Mouse (Mus musculus) adrenal gland, adult 2 months (tissue): ENCODE measurements around the gene Aebp2. TPM values are rescaled to one million over a fixed set of nuclear protein-coding genes. Genes with fewer than 3 reads are reported as not detected.
"Not testable (repeated sequence)": the region's sequence is repeated elsewhere in the genome, so short reads cannot be mapped to it uniquely, and the experiment has no call there.

Source experiments
- DNase-seq: peaks from one replicate; pipeline ENCODE4 v3.0.0; 2021
- long read RNA-seq: library from polyadenylated mRNA; stranded (forward); transcript quantifications from one replicate; pipeline ENCODE4 v2.0.0, GENCODE M21; 2021
- polyA plus RNA-seq: library from polyadenylated mRNA; depleted of rRNA; stranded (reverse); fragments of >200 nt; gene quantifications from 2 replicates; pipeline ENCODE4 v1.2.3, GENCODE M21; 2012; rRNA removed
- total RNA-seq, 2 experiments: library from RNA; stranded (reverse); gene quantifications; 2 replicates each; pipeline ENCODE4 v1.2.3; 2021

Gene Aebp2
- total RNA-seq = 10 to 100 TPM; 40.5 to 45.9 TPM
- 18.9 and 19.4 TPM in 2 replicates for polyA plus RNA-seq
- long read RNA-seq, transcript Aebp2-202 (8 exons, 3,727 nt) = major isoform, 9 of 34 reads
- long read RNA-seq, partial matches to known transcripts = 0 of 34 reads
- long read RNA-seq, other reads (novel, unspliced or antisense) = 25 of 34 reads

DNA sequence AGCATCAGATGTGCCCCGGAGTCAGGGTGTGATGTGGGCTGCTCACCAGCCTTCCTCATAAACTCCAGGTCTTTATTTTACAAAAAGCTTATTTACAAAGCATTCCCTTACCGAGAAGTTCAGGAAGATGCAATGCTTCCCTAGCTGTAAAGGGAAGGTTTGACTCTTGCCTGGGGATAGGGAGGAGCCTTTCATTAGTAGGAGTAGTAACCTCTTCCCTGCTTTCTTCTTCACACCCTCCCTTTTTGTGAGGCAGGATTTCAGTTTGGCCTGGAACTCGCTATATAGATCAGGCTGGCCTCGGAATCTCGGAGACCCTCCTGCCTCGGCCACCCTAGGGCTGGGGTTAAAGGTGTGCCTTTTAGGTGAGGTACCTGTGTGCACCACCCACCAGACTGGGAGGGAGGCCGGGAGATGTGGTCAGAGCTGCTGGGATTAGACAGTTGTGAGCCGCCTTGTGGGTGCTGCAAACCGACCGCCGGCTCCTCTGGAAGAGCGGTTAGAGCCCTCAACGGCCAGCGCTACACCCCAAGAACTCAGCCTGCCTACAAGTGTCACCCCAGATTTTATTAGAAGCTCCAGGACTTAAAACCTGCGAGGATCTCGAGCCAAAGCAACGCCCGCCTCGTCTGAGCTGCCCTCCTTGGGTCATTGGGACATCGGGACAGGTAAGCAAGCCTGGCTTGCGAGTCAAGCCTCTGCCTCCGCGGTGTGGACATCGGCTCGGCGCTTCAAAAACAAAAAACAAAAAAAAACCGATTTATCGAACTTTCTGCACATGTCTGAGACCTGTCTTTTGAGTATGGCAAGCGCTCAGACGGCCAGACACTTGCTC, at the start of gene Aebp2:
Gene Aebp2 (plus strand): TSS at position 273 of the 835 bp plus-strand sequence.
- DNase-seq = peak; percentile 13

DNA sequence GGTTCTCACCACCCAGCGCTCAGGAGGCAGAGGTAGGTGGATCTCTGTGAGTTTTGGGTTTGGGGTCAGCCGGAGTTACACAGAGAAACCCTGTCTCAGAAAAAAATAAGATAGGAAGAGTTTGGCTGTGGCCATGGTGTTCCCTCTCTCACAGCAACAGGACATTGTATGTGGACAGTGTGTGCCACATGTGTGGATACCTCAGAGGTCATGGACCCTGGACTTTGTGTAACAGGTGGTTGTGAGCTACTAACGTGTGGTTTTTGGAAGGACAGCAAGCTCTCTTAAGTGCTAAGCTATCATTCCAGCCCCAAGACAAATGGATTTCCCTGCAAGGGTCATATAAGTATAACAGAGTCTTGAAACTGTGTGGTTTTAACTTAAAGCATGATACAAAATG, 47.5 kb upstream of the Aebp2 start:
- no peak for DNase-seq

DNA sequence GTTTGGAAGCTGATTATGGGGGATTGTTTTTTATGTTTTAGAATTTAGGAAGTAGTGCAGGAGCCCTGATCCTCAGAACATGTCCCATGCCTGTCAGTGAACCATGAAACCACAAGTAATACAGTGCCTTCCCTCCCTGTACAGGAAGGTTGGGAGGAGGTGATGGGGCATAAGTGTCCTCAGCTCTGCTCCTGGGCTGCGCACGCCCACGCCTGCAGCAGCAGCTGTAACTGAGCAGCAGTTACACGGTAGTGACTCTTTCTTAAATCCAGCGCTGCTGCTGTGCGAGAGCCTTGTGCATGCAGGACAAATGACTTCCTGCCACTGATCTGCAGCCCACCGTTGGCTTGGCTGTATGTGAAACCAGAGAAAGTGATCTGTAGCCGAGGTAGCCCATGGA, 46.3 kb upstream of the Aebp2 start:
- no peak for DNase-seq

DNA sequence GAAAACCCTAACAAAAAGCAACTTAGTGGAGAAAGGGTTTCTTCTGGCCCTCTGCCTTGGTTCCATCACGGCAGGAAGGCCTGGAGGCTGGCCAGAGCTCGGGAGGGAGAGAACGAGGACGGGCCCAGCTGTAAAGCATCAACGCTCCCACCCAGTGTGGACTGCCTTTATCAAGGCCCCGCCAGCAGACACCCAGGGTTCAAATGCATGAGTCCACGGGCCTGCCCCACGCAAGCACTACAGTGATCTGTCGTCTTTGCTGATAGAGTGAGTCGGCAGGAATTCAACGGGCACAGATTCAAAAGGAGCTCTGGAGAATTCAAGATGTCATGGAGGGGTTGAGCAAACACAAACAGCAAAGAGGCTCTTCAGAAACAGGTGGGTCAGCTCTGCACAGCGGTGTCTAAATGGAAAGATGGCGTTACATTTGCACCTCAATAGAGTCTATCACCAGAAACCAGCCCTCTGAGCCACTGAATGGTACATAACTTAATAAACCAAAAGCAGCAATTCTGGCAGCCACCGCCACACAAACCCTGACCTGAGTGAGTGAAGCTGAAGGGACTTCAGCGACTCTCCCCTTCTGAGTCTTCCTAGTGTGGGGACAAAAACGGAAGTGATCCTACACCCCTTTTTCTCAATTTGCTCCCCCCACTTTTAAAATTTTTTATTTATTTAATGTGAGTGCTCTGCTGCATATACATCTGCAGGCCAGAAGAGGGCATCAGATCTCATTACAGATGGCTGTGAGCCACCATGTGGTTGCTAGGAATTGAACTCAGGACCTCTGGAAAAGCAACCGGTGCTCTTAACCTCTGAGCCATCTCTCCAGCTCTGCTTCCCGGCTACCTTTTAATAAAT, 45.3 kb upstream of the Aebp2 start:
- no peak for DNase-seq

DNA sequence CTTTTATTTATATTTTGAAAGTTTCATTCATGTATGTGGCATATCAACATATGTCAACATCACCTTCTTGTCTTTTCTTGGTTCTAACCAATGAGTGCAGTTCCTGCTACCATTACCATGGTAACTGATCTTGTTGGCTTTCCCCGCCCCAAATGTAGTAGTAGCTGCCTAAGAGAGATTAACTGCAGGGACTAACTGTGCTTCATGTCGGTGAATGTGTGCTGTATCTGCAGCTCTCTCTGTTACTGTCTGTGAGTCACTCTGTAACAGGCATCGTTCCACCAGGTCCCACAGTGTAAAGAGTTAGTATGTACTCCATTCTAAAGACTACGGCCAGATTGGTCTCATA, 44.7 kb upstream of the Aebp2 start:
- no peak for DNase-seq

DNA sequence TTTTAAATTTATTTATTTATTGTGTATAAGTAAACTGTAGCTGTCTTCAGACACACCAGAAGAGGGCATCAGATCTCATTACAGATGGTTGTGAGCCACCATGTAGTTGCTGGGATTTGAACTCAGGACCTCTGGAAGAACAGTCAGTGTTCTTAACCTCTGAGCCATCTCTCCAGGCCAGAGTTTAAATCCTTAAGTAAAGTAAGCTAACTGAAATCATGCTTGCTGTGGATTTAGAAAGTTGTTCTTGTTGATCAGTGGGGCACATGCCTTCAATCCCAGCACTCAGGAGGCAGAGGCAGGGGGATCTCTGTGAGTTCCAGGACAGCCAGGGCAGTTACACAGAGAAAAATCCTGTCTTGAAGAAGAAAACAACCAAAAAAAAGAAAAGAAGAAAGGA, 43.5 kb upstream of the Aebp2 start:
- not testable (repeated sequence) for DNase-seq

DNA sequence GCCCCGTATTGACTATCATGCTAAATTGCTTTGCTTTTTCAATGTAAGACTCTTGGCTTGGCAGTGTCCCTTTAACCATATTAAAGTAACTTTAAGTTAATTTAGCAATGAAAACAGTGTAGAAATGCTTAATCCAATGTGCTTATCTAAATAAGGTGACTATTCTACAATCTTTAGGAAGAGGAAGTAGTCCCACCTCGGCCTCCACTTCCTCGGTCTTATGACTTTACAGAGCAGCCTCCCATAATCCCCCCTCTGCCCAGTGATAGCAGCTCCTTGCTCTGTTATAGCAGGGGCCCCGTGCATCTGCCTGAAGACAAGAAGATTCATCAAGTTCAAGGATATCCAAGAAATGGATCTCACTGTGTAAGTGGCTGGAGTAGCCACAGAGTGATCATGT, 42.3 kb upstream of the Aebp2 start:
- no peak for DNase-seq

DNA sequence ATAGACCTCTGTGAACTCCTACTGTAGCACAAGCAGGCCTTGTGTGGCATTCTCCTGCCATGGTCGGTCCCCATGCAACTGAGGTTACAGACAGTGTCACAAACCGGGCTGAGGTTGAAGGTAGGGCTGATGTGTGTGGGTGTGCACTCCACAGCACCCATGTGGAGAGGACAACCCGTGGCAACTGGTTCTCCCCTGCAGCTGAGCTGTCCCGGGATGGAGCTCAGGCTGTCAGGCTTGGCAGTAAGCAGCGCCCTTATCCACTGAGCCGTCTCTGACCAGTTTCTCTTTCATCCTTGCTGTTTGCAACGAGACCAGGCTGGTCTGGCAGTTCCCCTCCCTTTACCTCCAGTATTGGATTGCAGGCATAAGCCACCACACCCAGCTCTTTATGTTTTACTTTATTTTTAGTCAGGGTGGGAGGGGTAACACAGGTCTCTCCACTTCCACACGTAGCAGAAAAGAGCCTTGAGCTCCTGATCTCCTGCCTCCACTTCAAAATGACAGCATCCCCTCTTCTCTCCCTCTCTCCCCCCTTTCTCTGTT, 35.7 kb upstream of the Aebp2 start:
- no peak for DNase-seq

DNA sequence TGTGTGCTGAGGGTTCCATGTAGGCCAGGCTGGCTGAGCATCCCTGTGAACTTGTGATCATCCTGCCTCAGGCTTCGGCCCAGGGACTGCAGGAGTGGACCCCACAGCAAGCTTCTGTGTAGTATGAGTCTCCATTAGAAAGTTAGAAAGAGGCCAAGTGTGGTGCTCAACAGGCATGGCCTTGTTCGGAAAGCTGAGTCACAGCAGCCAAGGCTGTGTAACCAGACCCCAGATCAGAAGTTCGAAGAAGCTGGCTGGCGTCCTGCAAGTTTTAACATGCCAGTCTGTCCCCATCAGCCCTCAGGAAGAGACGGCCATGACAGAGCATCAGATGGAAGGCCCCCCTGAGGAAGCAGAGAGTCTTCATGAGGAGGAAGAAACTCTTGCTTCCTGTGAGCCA, 31.1 kb upstream of the Aebp2 start:
- peak; percentile 69 for DNase-seq

DNA sequence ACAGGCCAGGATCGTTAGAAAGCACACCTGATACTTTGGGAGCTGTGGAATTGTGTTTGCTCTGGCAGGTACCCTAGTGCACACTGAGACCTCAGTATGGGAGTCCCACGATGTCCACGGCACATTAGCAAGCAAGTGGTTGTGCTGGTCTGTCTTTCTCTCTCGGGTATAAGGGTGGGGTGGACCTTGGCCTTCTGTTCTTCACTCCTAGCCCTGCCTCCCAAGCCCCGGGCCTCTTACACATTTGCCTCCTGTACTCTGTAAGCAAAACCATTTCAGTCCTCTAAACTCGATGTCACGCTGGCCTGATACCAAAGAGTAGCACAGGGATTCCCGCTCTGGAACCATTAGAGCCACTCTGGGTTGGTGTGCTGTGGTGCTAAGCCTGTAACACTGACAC, 29.8 kb upstream of the Aebp2 start:
- DNase-seq = no peak

DNA sequence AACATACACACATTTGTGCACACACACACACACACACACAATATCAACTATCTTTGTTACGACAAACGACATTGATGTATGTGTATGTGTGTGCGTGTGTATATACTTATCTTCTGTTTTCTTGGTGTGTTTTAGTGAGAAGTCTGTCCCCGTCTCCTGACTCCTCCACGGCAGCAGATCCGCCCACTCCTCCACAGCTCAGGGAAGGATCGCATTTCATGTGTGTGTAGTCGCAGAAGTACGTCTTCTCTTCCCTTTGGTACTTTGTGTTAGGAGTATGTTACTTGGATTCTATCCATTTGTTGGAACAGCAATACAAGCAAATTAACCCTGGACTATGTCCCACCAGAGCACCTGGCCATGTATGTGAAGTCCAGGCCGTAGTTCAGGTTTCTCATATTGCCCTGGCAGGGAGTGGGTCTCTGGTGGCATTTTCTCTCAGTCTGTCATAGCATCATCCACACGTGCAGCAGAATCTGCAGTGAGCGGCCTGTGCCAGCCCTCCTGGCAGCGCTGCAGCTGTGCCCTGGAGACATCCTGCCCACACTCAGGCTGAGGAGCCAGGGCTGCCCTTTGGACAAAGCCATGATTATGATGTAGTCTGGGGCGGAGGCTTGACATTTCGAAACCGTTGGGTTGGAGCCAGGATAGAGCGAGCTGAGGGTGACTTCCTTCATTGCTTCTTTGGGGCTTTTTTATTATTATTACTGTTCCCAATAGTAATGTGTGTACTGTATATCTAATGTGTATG, 28.9 kb upstream of the Aebp2 start:
- DNase-seq = peak; percentile 88

DNA sequence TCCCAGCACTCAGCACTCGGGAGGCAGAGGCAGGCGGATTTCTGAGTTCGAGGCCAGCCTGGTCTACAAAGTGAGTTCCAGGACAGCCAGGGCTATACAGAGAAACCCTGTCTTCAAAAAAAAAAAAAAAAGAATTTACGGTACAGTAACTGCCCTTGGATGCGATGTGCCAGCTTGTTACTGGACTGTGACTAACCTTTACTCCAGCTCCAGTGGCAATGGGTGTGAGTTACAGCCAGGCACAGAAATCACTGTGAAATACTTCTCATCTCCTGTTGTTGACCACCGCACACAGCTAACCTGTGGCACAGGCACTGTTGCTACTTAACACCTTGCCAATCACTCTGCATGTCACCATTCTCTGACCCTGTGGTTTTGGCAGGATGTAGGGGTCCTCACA, 26.9 kb upstream of the Aebp2 start:
- DNase-seq = not testable (repeated sequence)

DNA sequence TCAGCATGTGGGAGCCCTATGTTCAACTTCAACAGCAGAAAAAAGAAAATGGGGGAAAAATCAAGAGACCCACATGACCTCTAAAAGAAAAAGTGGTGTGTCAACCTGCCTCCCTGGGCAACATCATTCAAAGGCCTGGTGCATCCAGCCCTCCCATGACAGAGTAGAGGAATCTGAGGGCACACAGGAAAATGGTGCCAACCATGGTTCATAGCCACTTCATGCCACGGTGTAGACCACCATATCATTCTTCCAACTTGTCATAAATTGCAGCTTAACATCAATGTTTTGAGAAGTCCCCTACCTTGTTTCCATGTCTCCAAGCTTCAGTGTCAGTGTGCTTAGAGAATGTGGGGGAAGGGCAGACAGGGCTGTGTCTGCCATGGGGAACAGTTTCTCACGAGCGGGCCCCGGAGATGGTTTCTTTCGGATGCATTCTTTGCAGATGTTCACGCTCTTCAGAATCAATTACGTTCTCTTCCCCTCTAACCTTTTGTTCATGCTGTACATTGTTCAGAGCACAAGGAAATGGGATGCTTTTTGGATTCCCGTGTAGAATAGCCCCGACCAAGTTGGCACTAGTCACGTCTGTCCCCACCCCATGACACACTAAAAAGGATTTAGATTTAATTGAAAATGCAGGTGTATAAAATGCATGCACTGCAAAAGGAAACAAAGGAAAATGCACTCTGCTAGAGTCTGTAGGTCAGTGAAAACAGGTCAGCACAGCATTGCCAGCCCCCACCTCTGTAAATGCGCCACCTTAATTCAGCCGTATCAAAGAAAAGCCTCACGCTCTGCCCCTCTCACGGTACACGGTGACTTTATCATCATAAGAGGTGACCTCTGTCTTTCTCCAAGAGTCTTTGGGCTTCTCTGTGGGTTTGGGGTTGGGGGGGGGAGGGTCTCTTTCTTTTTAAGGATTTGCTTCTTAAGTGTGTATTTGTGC, 24.8 kb upstream of the Aebp2 start:
- no peak for DNase-seq

DNA sequence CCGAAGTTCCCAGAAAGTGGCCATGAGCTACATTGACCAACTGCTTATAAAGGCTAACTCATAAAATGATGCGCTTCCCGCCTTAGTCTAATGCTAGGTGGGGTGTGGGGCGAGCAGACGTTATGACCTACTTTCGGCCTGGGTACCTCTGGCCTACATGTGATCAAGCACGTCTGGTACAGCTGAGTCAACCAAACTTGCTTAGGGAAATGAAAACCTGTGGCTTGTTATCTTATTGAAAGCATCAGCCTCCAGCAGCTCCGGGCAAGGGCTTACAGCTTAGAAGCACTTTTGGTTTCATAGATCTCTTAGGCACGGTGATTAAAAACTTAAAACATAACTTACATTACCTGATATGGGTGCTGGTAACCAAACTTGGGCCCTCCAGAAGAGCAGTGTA, 23.9 kb upstream of the Aebp2 start:
- DNase-seq = no peak

DNA sequence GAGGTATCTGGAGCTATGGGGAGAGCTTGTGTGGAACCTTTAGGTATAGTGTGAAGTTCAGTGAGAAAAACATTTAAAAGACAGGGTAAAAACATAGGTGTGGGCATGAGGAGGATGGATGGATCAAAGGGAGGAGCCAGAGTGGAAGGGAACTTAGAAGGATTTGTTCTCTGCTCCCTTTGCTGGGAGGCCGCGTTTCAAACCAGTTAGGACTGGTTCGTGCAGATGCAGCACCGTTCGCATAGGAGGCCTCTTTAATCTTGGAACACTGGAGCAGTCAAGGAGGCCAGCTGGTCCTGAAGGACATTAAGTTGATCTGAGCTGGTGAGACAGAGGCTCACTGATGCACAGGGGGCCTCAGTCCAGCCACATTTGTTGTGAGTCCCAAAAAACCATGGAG, 23.1 kb upstream of the Aebp2 start:
- no peak for DNase-seq

DNA sequence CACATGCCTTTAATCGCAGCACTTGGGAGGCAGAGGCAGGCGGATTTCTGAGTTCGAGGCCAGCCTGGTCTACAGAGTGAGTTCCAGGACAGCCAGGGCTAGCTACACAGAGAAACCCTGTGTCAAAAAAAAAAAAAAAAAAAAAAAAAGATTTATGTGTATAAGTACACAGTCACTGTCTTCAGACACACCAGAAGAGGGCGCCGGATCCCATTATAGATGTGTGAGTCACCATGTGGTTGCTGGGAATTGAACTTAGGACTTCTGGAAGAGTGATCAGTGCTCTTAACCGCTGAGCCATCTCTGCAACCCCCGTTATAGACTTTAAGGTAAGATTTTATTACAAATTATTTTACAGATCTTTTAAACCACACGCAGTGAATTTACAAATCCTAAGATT, 21.8 kb upstream of the Aebp2 start:
- DNase-seq = not testable (repeated sequence)

DNA sequence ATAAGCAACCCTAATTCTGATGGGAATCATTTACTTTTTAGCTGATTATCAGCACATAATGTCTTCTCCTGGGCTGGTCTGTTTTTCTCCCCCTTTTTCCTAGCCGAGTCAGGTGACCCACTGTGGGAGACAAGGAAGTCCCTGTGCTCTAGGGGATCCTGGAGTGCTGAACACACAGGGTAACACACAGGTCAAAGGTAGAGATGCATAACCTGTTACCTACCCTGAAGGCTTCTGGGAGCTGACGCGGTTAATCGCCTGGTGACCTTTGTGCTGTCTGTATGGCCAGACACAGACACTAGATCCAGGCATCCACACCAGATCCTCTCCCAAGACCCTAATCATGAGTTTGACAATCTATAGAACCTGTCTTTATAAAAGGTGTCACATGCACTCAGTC, 21.3 kb upstream of the Aebp2 start:
- no peak for DNase-seq

DNA sequence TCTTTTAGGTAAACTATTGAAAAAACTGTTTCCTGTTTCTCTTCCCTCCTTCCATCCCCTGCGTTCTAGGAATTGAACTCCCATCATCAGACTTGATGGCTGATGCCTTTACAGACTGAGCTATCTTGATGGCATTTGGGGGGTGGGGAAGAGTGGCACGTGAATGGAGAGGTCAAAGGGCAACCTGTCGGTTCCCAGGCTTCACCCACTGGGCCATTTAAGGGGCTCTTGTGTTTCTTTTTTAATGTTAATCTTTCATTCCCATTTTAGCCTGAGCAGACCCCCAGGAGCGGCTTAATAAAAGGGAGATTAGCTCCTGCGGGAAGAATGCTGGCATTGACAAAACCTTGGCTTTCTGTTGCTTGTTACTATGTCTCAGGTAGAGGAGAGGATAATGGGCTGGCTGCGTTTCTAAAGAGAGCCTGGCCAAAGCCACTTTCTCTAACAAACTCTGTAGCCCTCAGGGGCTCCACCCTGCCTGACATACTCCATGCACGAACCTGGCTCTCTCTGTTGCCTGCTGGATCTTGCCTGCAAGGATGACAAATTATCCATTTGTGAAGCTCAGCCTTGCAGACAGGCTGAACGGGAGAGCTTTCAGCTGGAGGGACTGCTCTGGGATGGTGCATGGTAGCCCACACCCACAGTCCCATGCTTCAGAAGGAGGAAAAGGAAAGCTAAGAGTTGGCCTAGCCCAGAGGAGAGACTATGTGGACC, 19.1 kb upstream of the Aebp2 start:
- no peak for DNase-seq

DNA sequence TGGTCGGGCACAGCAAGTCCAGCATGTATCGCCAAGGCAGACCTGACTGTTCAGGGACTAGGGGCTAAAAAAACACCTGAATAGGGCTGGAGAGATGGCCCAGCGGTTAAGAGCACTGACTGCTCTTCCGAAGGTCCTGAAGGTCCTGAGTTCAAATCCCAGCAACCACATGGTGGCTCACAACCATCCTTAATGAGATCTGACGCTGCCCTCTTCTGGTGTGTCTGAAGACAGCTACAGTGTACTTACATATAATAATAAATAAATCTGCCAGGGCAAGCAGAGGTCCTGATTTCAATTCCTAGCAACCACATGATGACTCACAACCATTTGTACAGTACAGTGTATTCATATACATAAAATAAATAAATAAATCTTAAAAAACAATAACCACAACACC, 17.3 kb upstream of the Aebp2 start:
- DNase-seq = not testable (repeated sequence)

DNA sequence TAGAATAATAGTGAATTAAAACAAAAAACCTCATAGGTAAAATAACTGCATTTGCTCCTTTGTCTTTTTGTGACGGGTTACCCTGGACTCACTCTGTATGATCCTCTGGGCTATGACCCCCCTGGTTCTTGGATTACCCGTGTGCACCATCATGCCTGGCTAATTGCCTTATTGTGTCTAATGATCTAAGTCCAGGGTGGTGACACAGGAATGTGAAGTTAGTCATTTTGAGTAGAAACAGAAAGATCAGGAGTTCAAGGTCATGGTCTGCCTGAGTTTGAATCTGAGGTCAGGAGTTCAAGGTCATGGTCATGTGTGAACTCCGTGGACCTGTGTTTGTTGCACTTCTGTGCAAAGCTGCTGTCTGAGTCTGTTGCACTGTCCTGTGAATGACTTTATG, 16.7 kb upstream of the Aebp2 start:
- DNase-seq = no peak
